Mouse (Mus musculus) liver, embryonic 15.5 days (tissue): ENCODE measurements around the gene Dnajc24. TPM values are rescaled to one million over a fixed set of nuclear protein-coding genes. Genes with fewer than 3 reads are reported as not detected.

Source experiments
- ATAC-seq: fragments of 200-750 bp; cut with Nextera tagmentation; 2 replicates; pipeline ENCODE4 v1.8.0; 2017; ENCODE audit warnings: moderate number of reproducible peaks, mild to moderate bottlenecking, moderate library complexity; ENCODE audit not compliant: insufficient read depth
- H3K27ac ChIP-seq: fragments of 300-500 bp; sonication (generic); replicated peaks from 2 replicates; pipeline ENCODE4 v1.5.1; 2015; ENCODE audit warnings: mild to moderate bottlenecking, inconsistent platforms
- H3K27me3 ChIP-seq: fragments of 300-500 bp; sonication (generic); 2 replicates; pipeline ENCODE4 v1.6.1; 2015; ENCODE audit warnings: mild to moderate bottlenecking, inconsistent platforms
- H3K36me3 ChIP-seq: fragments of 300-500 bp; sonication (generic); replicated peaks from 2 replicates; pipeline ENCODE4 v1.6.1; 2015; ENCODE audit warnings: moderate library complexity, mild to moderate bottlenecking, inconsistent platforms
- H3K4me1 ChIP-seq: fragments of 300-500 bp; sonication (generic); replicated peaks from 2 replicates; pipeline ENCODE4 v1.6.1; 2015; ENCODE audit warnings: inconsistent platforms
- H3K4me2 ChIP-seq: fragments of 300-500 bp; sonication (generic); 2 replicates; pipeline ENCODE4 v1.6.1; 2015; ENCODE audit warnings: moderate library complexity, mild to moderate bottlenecking, inconsistent platforms
- H3K4me3 ChIP-seq: fragments of 300-500 bp; sonication (generic); replicated peaks from 2 replicates; pipeline ENCODE4 v1.5.1; 2015; ENCODE audit warnings: mild to moderate bottlenecking, inconsistent platforms
- H3K9ac ChIP-seq: fragments of 300-500 bp; sonication (generic); 2 replicates; pipeline ENCODE4 v1.6.1; 2015; ENCODE audit warnings: moderate library complexity, mild to moderate bottlenecking, inconsistent platforms
- H3K9me3 ChIP-seq: fragments of 300-500 bp; sonication (generic); replicated peaks from 2 replicates; pipeline ENCODE4 v1.6.1; 2016; ENCODE audit warnings: inconsistent platforms
- WGBS: fragments of 180-500 bp; shearing (Covaris S2); methylation state at CpG from one replicate; pipeline ENCODE4 v1.1.7; 2015; ENCODE audit warnings: mixed read lengths; ENCODE audit not compliant: insufficient replicate concordance; 5-methylcytosine and 5-hydroxymethylcytosine counted together
- polyA plus RNA-seq: library from polyadenylated mRNA; unstranded; fragments of >200 nt; fragmentation: Nextera tagmentation; extraction: Ambion mirVana; gene quantifications from 2 replicates; pipeline ENCODE4 v1.2.1, GENCODE M21; 2015

The Dnajc24 gene
- 14.6 and 14.7 TPM in 2 replicates for polyA plus RNA-seq

GRCm38 (mm10) chr2:106002835-106003739 lies at the start of gene Dnajc24:
Dnajc24 (minus strand) TSS chr2:106003549.
- H3K27ac ChIP-seq: peak within 1 kb of the TSS; percentile 74
- H3K27me3 ChIP-seq: no peaks in the 10 kb centered on the region
- H3K4me3 ChIP-seq: peak within 1 kb of the TSS; percentile 86
- H3K9ac ChIP-seq: peak within 1 kb of the TSS; percentile 84
- H3K4me1 ChIP-seq: peaks cover 12% of the 10 kb centered on the region; the same call in 1 of the 2 replicates
- H3K4me2 ChIP-seq: peak within 1 kb of the TSS; percentile 85
- peak; percentile 94 for ATAC-seq
- H3K9me3 ChIP-seq: no peaks in the 10 kb centered on the region
- H3K36me3 ChIP-seq: 0 out of 2 replicates have a peak, but pooled peaks cover 4% of the 10 kb centered on the region
- WGBS: 2% methylated on average over 44 of the region's 44 CpGs

DNA sequence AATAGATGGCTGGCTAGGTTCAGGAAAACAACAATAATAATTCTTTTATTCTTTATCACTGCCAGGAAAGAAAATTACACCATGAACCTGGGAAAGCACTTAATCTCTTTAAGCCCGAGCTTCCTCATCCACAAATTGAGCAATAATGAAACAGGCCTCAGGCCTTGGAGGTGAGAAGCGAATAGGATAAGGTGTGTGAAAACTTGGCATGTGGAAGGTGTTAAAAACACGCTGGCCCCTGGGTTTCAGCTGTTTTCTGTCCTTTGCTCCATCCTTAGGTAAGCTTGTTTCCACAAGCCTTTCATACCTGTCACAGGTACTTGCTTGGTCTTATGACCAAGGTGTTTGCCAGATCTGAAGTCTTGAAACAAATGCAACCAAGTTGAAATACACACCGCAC lies 43.3 kb upstream of the Dnajc24 start:
- Histone ChIP-seq H3K9me3 (no peaks in the 10 kb centered on the region), H3K4me3 (no peak overlapping the region), H3K4me2 (no peak overlapping the region), H3K27ac (no peak overlapping the region), H3K36me3 (no peaks in the 10 kb centered on the region), H3K9ac (no peak overlapping the region), H3K27me3 (no peaks in the 10 kb centered on the region), H3K4me1 (no peaks in the 10 kb centered on the region)
- 65% methylated on average over 4 of the region's 4 CpGs for WGBS
- ATAC-seq: no peak

GRCm38 (mm10) chr2:106042495-106042894 lies 39.1 kb upstream of the Dnajc24 start:
- Histone ChIP-seq H3K9ac (no peak overlapping the region), H3K4me2 (no peak overlapping the region), H3K27ac (no peak overlapping the region), H3K4me3 (no peak overlapping the region), H3K27me3 (no peaks in the 10 kb centered on the region), H3K36me3 (no peaks in the 10 kb centered on the region), H3K9me3 (no peaks in the 10 kb centered on the region), H3K4me1 (no peaks in the 10 kb centered on the region)
- WGBS: 63% methylated on average over 7 of the region's 7 CpGs
- ATAC-seq: no peak

DNA sequence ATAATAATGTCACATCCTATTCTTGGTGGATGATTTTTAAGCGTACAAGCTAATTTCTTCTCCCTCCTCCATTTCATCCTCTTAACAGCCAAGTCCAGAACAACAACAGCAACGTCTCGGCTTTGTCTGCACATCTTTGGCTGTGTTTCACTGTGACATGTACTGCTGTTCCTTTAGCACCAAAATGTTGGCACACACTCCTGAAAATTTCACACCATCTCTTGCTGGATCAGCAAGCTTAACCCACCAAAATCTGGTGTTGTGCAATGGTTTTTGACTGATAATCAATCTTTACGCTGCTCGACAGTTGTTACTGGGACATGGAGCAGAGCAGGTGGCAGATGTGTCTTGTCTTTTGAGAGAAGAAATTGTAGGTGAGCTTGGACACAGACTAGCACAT lies 38.6 kb upstream of the Dnajc24 start:
- WGBS: 74% methylated on average over 5 of the region's 5 CpGs
- Histone ChIP-seq H3K4me3 (no peak overlapping the region), H3K36me3 (no peaks in the 10 kb centered on the region), H3K4me1 (no peaks in the 10 kb centered on the region), H3K9ac (no peak overlapping the region), H3K9me3 (no peaks in the 10 kb centered on the region), H3K27ac (no peak overlapping the region), H3K4me2 (no peak overlapping the region), H3K27me3 (no peaks in the 10 kb centered on the region)
- ATAC-seq: no peak

DNA sequence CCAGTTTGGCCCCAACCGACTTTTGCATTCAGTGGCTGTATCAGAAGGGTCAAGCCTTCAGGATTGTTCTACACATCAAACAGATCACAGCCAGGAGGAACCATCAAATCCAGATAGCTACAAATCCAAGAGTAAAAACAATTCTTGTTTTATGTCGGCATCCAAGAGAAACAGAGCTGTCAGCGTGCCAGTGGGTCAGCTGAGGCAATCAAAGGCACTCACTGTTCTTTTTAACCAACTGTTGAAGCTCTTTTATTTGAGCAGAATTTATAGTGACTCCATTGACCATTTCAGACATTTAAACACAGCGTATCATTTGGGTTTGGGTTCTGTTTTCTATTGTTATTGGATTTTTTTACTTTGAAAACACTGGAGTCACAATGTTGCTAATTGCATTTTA lies 34.9 kb upstream of the Dnajc24 start:
- no peak for ATAC-seq
- 69% methylated on average over 4 of the region's 4 CpGs for WGBS
- Histone ChIP-seq H3K9me3 (no peaks in the 10 kb centered on the region), H3K4me2 (no peak overlapping the region), H3K4me3 (no peak overlapping the region), H3K9ac (no peak overlapping the region), H3K4me1 (no peaks in the 10 kb centered on the region), H3K27ac (no peak overlapping the region), H3K27me3 (no peaks in the 10 kb centered on the region), H3K36me3 (no peaks in the 10 kb centered on the region)

DNA sequence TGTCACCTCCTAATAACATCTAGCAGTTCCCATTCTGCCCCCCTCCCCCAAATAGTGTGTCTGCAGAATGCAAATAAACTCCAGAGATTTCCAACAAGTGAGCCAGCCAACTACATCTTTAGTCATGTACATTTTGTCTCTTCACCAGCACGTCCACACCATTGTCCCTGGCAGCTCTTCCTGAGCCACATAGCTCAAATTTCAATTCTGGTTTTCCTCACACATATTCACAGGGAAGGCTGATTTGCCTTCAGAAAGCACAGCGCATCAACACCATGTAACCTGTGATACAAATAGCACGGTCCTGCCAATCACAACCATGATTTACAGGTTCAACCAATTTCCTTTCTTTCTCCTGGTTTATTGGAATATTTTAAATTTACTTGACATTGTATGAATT lies 21.5 kb upstream of the Dnajc24 start:
- ATAC-seq: no peak
- Histone ChIP-seq H3K4me1 (no peaks in the 10 kb centered on the region), H3K27me3 (no peaks in the 10 kb centered on the region), H3K4me3 (no peak overlapping the region), H3K9ac (no peak overlapping the region), H3K36me3 (no peaks in the 10 kb centered on the region), H3K27ac (no peak overlapping the region), H3K9me3 (no peaks in the 10 kb centered on the region), H3K4me2 (no peak overlapping the region)
- WGBS: 53% methylated on average over 3 of the region's 3 CpGs

DNA sequence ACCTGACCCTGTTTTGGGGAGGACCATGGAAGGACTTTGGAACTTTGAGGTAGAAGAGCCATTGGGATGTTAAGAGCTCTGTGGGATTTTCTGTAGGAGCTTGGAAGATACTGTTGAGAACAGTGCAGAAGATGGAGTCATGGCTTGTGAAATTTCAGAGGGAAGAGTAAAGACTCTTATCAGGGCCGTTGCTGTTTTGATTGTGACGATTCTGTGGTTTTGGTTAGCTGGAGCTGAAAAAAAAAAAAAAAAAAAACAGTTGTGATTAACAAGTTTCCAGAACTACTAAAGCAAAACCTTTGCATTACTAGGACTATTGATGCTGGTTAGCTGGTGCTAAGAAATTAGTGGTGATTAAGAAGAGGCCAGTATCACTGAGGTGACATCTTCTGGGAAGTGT lies 5.1 kb upstream of the Dnajc24 start:
- no peak for ATAC-seq
- Histone ChIP-seq H3K4me2 (no peak overlapping the region), H3K4me3 (no peak overlapping the region), H3K4me1 (0 out of 2 replicates have a peak, but pooled peaks cover 3% of the 10 kb centered on the region), H3K27ac (no peak overlapping the region), H3K36me3 (no peaks in the 10 kb centered on the region), H3K9ac (no peak overlapping the region), H3K9me3 (no peaks in the 10 kb centered on the region), H3K27me3 (no peaks in the 10 kb centered on the region; the same call in 1 of the 2 replicates)
- WGBS: 33% methylated on average over 2 of the region's 2 CpGs

GRCm38 (mm10) chr2:105987999-105988398 lies 15.3 kb downstream of the Dnajc24 start:
- Histone ChIP-seq H3K4me3 (no peak overlapping the region), H3K4me2 (no peak overlapping the region), H3K9me3 (no peaks in the 10 kb centered on the region), H3K27ac (no peak overlapping the region), H3K27me3 (no peaks in the 10 kb centered on the region), H3K9ac (no peak overlapping the region), H3K36me3 (no peaks in the 10 kb centered on the region), H3K4me1 (no peaks in the 10 kb centered on the region)
- WGBS: 35% methylated on average over 2 of the region's 2 CpGs
- no peak for ATAC-seq

GRCm38 (mm10) chr2:105987131-105987530 lies 16.2 kb downstream of the Dnajc24 start:
- Histone ChIP-seq H3K4me3 (no peak overlapping the region), H3K9ac (no peak overlapping the region), H3K27me3 (no peaks in the 10 kb centered on the region), H3K4me2 (no peak overlapping the region), H3K9me3 (no peaks in the 10 kb centered on the region), H3K27ac (no peak overlapping the region), H3K36me3 (no peaks in the 10 kb centered on the region), H3K4me1 (no peaks in the 10 kb centered on the region)
- ATAC-seq: no peak
- 55% methylated on average over 1 of the region's 1 CpGs for WGBS

DNA sequence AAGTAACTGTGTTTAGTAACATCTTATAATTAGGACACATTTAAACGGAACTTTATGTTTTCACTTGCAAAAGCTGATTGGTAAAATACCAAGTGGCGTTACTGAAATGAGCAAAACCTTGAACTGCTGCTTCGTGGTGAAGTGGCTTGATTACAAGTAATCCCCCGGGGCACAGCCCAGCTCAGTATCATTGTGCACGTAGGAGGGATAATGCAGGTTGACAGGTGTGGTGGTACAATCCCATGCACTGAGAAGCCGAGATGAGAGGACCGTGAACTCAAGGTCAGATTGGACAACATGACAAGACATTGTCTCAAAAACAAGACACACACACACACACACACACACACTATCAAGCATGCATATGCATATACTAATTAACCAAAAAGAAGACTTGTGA lies 18.1 kb downstream of the Dnajc24 start:
- Histone ChIP-seq H3K9me3 (no peaks in the 10 kb centered on the region), H3K4me3 (no peak overlapping the region), H3K9ac (no peak overlapping the region)

GRCm38 (mm10) chr2:105978065-105978464 lies 25.3 kb downstream of the Dnajc24 start:
- Histone ChIP-seq H3K9me3 (no peaks in the 10 kb centered on the region), H3K36me3 (0 out of 2 replicates have a peak, but pooled peaks cover 9% of the 10 kb centered on the region), H3K4me1 (no peaks in the 10 kb centered on the region), H3K4me2 (no peak overlapping the region), H3K27me3 (no peaks in the 10 kb centered on the region), H3K27ac (no peak overlapping the region), H3K9ac (no peak overlapping the region), H3K4me3 (no peak overlapping the region)
- WGBS: 82% methylated on average over 2 of the region's 2 CpGs
- no peak for ATAC-seq

More for the DNA sequence above, 18.1 kb downstream of the Dnajc24 start:
- no peaks in the 10 kb centered on the region for H3K27me3 ChIP-seq
- H3K4me1 ChIP-seq: no peaks in the 10 kb centered on the region
- H3K4me2 ChIP-seq: no peak overlapping the region
- 78% methylated on average over 7 of the region's 7 CpGs for WGBS
- H3K36me3 ChIP-seq: no peaks in the 10 kb centered on the region
- no peak overlapping the region for H3K27ac ChIP-seq
- no peak for ATAC-seq
